Mouse (Mus musculus): ENCODE results near the gene Sco2.

Sco2 gene

DNA sequence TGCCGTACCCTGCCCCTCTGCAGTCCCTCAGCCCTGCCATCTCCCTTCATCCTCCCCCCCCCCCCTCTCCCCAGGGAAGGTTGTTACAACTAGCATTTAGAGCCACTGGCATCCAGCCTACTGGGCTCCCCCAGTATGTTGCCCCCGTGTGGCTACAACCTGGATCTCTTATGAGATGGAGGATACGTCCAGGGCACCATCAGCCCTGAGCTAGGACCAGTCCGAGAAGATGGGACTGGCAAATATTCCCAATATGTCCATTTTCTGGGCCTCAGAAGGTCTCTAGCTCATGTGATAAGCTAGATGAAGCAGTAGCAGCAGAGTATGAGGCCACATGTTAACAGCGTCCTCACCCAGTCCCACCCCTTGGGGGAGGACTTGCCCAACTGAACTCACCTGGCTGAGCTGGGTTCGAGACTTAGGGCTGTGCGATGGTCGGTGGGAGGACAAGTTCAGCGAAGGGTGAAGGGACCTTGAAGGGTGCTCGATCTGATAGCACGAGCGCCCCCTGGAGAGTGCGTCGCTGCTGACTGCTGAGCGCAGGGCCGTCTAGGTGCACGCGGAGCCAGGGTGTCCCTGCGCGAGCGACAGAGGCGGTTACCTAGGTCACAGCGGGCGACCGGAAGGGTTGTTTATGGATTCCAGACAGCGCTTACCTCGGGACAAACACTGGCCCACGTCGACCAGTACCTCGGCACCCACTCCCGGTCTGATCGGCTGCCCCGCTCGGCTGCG lies 452 bp downstream of the Sco2 start:
- peak; percentile 81 for DNase-seq (ENCODE audit: low spot score)

DNA sequence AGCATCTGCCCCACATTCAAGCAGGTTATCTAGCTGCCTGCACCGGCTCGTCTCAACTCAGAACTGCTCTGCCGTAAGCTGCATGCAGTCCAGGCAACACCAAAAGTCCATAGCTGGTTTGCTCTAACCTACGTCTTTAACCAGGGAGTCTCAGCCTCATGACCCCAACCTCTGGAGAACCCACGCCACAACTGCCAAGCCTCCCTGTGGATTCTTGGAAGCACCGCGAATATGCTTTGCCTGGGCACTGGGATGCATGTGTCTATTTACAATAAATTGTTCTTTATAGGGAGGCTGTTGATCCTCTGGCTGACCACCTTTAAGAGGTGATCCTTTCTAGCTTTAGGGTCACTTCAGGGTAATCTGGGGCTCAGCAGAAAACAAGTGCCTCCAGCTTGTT lies 1.1 kb downstream of the Sco2 start:
- DNase-seq (ENCODE audit: low spot score) = no peak

DNA sequence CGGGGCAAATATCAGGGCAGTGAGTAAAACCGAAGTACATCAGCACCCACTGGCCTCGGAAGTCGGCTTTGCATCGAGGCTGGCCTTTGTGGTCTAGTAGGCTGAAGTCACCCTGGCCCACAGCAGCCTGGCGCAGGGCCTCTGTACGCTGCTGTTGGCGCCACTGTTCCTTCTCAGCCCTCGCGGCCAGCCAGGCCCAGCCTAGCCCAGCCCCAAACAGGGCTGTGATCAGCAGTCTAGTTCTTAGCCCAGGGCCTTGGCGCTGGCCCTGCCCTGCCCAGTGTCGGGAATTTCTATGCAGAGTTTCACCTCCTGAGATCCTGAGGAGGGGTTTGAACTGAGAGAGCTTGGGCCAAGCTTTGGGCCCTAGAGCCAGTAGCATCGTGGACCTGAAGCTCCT lies 1.6 kb downstream of the Sco2 start:
- no peak for DNase-seq (ENCODE audit: low spot score)

DNA sequence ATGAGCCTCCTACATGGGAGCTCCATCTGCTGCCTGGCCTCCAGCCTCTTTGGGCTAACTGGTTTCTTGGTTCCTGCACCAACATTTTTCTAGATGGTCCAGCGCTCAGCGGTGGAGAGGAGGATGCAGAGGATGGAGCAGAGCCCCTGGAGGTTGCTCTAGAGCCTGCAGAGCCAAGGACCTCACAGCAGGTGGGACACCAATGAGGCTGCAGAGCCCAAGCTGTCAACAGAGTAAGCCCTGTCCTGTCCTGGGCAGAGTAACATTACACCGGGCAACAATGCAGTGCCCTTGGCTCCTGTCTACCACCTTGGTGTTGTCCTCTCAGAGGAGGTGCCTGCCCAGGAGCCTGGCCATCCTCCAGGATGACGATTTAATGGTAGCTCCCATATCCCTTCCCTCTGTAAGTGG lies 8.5 kb downstream of the Sco2 start:
- no peak for DNase-seq (ENCODE audit: low spot score)

DNA sequence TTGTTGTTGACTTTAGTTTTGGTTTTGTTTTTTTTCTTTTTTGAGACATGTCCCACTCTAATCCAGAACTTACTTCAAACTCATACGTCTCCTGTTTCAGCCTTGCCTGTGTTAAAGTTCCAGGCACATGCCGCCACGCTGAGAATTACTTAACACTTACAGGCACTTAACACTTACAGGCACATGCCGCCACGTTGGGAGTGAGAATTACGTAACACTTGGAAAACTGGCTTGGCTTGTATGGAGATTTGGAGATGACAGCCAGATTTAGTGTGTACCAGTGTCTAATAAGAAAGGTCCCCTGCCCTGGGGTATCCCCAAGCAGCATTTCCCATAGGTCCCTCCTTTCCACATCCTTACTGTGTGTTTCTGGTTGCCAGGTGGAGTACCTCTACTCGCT lies 10.6 kb downstream of the Sco2 start:
- DNase-seq (ENCODE audit: low spot score) = peak; percentile 79

DNA sequence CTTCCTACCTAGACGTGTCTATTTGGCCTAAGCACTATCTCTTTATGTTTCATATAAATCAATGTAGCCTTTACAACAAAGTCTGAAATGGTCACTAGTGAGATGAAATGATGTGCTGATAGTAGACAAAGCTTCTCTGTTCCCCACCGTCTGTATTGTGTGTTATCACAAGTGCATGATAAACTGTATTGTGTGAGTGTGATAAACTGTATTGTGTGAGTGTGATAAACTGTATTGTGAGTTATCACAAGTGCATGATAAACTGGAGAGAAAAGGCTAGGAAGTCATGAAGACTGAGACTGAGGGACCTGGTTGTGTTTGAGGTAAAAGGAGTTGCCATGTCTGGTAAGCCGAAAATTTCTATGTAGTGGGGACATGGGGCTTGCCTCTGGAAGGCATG lies 14.9 kb downstream of the Sco2 start:
- no peak for DNase-seq (ENCODE audit: low spot score)

DNA sequence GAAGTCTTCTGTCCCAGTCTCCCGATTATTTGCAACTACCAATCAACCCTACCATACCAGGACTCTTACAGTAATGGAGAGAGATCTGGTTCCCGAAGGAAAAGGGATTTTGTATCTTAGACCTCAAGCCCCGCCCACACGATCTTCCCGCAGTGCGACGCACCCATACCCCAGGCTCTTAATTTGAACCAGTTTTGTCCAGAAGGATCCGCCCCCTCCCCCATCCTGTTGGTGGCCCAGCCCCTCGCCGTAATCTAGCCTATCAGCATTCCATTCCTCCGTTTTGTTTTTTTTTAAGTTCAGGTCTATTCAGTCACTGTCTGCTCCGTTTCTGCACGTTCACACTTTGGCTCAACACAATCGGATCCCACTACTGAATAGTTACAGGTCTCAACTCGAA lies 17.3 kb downstream of the Sco2 start:
- DNase-seq (ENCODE audit: low spot score) = peak; percentile 95

DNA sequence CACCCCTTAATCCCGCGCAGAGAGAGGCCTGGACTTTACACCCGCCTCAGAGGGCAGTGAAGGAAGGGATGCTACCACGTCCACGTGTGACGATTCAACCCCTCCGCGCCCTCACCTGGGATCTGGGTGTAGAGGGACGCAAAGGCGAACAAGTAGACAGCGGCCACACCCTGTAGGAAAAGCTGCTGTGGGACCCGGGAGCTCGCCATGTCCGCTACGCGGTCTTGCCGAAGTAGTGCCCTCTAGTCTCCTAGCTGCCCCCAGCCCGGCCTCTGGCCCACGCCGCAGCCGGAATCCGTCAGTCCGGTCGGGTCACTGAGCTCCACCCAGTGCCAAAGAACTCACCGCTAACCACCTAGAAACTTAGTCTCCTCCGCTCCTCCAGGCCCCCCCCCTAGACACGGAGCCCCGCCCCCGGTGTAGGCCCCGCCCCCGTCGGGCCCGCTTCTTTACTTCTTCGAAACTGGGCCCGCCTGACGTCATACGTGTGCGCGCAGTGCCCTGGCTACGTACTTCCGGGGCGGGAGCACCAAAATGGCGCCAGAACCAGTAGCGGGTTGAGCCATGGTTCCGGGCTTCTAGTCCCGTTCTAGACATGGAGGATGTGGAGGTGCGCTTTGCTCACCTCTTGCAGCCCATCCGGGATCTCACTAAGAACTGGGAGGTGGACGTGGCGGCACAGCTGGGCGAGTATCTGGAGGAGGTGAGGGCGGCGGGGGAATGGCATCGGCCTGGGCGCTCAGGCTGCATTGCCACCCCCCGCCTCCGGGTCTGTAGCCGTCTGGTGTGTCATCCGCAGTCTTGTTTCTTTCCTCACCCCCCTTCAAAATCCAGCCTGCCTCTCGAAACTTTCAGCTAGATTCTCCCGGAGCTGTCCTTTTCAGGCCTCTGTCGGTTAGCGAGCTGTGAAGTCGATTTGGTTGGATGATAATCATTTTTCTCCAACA lies 18.1 kb downstream of the Sco2 start, which contains the start of the genes Lmf2 and Ncaph2:
Lmf2 (minus strand) TSS at position 419 of the 947 bp plus-strand sequence.
Ncaph2 (plus strand) TSS at position 479 of the 947 bp plus-strand sequence.
- DNase-seq (ENCODE audit: low spot score) = peak; percentile 97

DNA sequence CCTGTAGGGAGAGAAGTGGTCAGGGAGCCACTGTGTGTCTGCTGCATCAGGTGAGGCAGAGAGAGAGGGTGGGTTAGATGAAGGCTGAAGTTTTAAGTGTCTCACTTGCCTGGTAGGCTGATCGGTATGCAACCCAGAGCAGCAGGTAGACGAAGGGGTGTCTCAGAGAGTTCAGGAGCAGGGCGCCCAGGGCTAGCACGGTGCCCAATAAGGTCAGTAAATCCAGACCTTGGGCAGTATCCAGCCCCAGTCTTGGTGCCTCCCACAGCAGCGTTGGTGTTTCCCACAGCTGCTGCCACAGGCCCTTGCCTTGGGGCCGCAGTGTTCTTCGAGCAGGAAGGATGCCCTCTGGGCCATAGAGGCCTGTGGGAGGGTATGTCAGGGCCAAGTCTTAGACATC lies 19.2 kb downstream of the Sco2 start:
- DNase-seq (ENCODE audit: low spot score) = no peak

DNA sequence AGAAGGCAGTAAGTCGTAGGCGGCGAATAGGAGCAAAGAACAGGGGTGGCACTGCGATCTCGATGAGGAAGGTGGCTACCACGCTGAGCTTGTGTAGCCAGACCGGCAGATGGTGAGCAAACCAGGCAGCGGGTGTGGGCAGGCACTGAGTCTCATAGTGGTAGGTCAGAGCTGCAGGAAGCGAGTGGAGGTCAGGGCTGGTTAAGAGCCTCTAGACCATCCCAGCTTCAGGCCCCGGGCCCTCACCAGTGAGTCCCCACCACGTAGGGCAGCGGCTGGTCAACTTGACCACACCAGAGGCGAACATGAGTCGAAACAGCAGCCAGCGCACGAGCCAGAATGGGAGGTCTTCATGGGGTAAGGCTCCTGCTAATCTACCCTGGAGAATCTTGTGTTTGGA lies 19.8 kb downstream of the Sco2 start:
- DNase-seq (ENCODE audit: low spot score) = no peak

DNA sequence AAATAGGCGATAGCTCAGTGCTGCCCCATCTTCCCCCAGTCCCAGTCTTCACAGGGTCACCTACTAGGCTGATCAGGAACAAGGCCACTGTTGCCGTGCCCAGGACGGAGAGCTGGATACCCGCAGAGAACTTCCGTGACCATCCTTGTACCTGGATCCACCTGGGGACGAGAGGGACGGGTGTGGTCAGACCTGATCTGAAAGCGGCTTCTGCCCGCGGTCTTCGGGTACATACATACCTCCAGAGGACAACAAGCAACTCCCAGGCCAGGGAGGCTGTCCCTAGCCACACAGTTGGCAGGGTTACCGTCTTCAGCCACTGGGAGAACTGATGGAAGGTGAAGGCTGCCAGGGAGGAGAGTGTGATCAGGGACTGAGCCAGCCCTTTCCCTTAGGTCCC lies 20.9 kb downstream of the Sco2 start:
- DNase-seq (ENCODE audit: low spot score) = no peak

DNA sequence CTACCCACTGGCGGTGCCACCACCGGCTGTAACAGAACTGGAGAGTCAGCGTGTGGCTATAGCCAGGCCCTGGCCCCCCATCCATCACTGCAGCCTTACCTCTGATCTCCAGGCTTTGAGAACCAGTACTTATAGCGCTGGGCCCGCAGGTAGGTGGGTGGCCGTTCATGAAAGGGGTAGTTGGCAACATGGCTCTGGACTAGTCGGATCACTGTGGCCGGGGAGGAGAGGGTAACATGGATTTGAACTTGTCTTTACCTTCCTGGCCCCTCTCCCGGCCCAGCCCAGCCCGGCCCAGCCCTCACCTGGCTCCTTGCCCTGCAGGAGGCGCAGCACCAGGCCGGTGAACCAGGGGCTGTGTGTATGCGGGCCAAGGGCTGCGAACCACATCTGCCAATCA lies 21.6 kb downstream of the Sco2 start:
- DNase-seq (ENCODE audit: low spot score) = no peak

DNA sequence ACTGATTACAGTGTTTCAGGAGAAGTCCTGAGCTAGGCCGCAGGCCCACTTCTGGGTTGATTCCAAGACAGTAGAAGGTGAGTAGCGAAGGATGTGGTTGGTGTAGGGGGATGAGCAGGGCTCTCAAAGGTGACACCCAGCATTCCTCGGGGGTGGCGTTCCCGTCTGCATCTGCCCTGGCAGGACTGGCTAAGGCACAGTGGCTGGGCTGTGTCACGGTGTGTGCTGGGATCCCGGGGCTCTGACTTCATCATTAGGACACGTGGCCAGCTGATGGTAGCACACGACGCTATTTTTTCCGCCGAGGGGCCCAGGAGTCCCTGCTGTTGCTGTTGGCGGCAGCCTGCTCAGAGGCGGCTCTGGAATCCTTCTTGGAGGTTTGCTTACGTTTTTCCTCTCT lies 22.3 kb downstream of the Sco2 start:
- no peak for DNase-seq (ENCODE audit: low spot score)

DNA sequence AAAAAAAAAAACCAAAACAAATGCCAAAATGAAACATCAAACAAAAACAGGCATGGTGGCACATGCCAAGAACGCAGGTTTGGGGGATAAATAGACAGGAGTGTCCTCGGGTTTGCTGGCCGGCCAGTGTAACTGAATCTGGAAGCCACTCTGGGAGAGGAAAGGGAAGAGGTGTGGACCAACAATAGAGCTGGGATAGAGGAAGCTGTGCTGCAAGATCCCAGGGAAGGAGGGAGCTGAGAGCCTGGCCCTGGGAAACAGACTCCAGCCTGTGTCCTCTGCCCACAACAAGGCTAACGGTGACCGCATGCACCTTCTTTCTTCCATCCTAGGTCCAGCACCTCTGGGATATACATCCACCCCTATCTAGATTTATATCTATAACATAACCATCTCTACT lies 23.2 kb downstream of the Sco2 start:
- DNase-seq (ENCODE audit: low spot score) = no peak

DNA sequence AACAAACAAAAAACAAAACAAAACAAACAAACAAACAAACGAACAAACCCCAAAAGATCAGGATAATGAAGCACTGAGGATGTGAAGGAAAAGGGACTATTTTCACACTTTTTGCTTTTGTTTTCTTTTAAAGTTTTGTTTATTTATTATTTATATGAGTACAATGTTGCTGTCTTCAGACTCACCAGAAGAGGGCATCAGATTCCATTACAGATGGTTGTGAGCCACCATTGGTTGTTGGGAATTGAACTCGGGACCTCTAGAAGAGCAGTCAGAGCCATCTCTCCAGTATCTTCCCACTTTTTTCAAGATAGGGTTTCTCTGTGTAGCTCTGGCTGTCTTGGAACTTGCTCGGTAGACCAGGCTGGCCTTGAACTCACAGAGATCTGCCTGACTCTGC lies 30.3 kb downstream of the Sco2 start:
- DNase-seq (ENCODE audit: low spot score) = no peak

DNA sequence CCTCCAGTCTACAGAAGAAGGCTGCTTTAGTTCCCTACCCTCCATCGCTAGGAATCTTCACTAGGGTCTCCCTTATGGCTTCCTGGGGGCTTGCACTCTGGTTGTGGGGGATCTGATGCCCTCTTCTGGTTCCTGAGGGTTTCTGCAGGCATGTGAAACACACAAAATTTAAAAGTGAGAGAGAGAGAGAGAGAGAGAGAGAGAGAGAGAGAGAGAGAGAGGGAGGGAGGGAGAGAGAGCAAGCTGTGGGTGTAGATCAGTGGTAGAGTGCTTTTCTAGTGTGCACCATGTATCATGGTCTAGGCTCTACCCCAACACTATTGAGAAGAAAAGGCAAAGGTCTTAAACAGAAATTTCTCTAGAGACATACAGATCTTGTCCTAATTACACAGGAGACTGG lies 32.0 kb downstream of the Sco2 start:
- DNase-seq (ENCODE audit: low spot score) = no peak

DNA sequence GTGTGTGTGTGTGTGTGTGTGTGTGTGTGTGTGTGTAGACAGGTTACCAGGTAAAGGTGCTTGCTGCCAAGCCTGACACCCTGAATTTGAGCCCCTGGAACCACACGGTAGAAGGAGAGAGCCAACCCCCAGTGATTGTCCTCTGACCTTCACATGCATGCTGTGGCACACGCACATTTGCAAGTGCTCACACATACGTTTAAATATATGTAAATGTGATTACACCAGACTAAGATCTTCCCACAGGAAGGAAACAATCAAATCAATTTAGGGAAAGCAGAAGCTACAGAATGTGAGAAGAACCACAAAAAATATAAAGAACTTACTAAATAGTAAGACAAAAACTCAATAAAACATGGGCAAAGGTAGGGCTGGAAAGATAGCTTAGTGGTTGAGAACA lies 33.5 kb downstream of the Sco2 start:
- DNase-seq (ENCODE audit: low spot score) = no peak

DNA sequence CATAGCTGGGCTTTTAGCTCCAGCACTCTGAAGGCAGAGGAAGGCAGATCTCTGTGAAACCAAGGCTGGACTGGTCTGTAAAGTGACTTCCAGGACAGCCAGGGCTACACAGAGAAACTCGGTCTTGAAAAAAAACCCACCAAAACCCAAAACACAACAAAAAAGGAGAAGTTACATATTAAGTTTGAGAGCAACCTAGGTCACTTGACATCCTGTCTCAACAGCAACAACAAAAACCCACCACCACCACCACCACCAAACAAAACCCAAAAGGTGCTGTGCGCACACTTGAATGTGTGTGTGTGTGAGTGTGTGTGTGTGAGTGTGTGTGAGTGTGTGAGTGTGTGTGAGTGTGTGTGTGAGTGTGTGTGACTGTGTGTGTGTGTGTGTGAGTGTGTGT lies 34.0 kb downstream of the Sco2 start:
- no peak for DNase-seq (ENCODE audit: low spot score)

DNA sequence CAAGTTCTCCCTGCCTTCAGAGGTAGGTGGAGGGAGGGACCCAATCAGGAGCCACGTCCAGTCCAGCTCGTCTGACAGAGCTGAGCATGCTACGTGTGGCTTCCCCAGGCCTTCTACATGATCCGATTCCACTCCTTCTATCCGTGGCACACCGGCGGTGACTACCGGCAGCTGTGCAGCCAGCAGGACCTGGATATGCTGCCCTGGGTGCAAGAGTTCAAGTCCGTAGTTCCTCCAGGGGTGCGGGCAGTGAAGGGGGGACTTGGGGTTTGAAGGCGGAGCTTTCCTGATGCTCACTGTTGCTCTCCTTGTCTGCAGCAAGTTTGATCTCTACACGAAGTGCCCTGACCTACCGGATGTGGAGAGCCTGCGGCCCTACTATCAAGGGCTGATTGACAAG lies 37.2 kb downstream of the Sco2 start:
- no peak for DNase-seq (ENCODE audit: low spot score)

DNA sequence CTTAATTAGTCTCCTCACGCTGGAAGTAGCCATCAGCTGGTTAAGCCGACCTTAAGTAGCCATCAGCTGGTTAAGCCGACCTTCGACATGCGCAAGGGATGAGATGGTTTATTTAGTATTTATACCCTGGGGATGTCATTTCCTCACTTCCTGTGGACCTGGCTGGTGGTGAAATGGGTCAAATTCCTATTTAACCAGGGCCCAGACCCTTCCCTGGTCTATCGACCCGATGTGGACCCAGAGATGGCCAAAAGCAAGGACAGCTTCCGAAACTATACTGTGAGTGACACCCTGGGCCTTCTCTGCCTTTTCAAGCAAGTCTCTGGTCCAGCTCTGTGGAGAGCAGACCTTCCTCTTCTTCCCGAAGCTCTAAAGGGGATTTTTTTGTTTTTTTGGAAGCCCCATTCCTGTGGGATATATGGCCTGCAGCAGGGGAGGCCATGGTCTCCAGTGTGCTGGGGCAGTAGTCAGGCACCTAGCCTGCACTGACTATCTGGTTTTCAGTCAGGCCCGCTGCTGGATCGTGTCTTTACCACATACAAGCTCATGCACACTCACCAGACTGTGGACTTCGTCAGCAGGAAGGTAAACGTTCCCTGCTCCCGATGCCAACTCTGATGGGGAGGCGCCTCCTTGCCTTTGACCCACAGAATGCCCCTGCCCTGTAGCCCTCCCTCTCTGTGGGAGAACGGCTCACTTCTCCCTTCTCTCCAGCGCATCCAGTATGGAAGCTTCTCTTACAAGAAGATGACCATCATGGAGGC lies 38.7 kb downstream of the Sco2 start:
- DNase-seq (ENCODE audit: low spot score) = no peak

DNA sequence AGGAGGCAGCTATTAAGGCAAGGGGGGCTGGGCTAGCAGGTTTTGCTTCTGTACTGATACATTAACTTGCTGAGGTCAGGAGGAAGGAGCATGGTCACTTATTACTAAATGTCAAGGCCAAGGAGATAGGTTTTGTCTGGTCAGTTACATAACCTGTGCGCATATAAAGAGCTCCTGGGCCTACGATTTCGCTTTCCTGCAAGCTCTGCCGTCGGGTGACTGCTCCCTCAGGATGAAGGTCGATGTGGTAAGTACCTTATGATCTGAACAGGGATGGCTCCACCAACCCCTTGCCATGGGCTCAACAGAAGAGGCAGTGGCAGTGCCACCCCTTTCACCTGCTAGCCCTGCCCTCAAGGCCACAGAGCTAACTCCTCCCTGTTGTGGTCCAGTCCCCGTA lies 39.4 kb downstream of the Sco2 start, which contains the start of gene Miox:
Miox (plus strand) TSS at position 128 of the 400 bp plus-strand sequence.
- DNase-seq (ENCODE audit: low spot score) = no peak

DNA sequence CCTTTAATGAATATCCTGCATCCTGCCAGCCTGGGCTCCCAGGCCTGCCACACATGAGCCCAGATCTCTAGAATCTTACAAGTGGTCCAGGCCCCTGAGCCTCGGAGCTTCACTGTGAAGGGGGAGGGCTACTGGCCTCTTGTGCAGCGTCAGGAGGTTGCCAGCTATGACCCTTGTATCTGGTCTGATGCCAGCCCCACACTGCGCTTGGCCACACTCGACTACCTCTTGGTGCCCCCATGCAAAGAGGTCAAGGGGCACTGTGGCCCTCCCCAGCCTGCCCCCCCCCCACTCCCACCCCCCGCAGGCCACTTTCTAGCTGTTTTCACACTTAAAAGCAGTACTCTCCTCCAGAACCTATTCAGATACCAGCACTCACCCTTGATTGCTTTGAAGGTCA lies 47.2 kb downstream of the Sco2 start:
- DNase-seq (ENCODE audit: low spot score) = no peak
